Mouse (Mus musculus): ENCODE measurements around the gene C330007P06Rik. TPM values are rescaled to one million over a fixed set of nuclear protein-coding genes. Genes with fewer than 3 reads are reported as not detected.
A peak's percentile ranks its signal among the peaks of the same experiment; 100 is the strongest.
"Not testable (repeated sequence)": the region's sequence is repeated elsewhere in the genome, so short reads cannot be mapped to it uniquely, and the experiment has no call there.

The C330007P06Rik gene
- 30.1 and 33.2 TPM in 2 replicates for polyA plus RNA-seq (2015; fragmentation: Nextera tagmentation; extraction: Ambion mirVana)

DNA sequence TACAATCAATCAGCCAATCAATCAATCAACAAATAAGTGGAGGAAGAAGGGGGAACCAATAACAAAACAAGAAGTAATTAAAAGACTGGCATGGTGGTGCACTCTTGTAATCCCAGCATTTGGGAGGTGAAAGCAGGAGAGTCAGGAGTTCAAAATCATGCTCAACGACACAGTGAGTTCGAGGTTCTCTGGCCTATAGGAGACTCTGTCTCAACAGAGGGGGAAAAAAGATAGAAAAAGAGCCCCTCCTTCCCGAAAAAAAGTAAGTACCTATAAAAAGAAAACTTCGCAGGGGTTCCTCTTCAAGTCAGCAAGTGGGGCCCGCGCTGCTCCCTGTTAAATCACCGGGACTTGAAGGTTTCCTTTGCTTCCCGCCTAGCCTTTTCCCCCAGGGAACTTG, at the start of gene C330007P06Rik, which contains the start of gene Ube2a:
C330007P06Rik (minus strand) TSS at position 347 of the 400 bp plus-strand sequence.
Ube2a (plus strand) TSS at position 136 of the 400 bp plus-strand sequence.
- no peaks in the 10 kb centered on the region for H3K36me3 ChIP-seq
- ATAC-seq (ENCODE audit: insufficient number of reproducible peaks, low FRiP score, low TSS enrichment, low read depth), result no peak
- H3K9ac ChIP-seq, result peak within 1 kb of the TSS; percentile 62
- no peaks in the 10 kb centered on the region for H3K4me1 ChIP-seq
- no peaks in the 10 kb centered on the region for H3K27me3 ChIP-seq
- 7% methylated on average over 8 of the region's 8 CpGs for WGBS
- H3K9me3 ChIP-seq (replicated peaks), result no peaks in the 10 kb centered on the region
- H3K4me2 ChIP-seq (replicated peaks), result peak within 1 kb of the TSS; percentile 49
- peak within 1 kb of the TSS; percentile 80 for H3K27ac ChIP-seq (replicated peaks)
- peak within 1 kb of the TSS; percentile 62 for H3K4me3 ChIP-seq (replicated peaks)

DNA sequence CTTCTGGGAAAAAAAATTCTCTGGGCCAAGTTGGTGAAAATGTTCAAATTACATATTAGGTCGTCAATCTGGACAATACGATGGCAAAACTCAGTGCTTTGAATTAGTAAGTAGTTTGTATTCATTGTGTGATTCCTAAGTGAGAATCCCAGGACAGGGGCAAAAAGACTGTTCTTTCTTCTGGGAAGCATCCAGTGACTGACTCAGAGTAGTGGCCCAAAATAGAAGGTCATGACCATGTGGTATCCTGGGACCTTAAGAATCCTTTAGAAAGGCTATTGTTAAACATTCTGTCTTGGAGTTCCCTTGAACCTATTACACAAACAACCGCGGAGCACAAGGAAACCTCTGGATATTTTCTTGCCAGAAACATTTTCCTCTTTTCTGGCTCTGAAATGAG, 47.4 kb upstream of the C330007P06Rik start:
- Histone ChIP-seq H3K4me3 (replicated peaks) (no peak overlapping the region), H3K9me3 (replicated peaks) (no peaks in the 10 kb centered on the region), H3K27me3 (no peaks in the 10 kb centered on the region), H3K4me1 (no peaks in the 10 kb centered on the region), H3K36me3 (no peaks in the 10 kb centered on the region), H3K9ac (no peak overlapping the region), H3K27ac (replicated peaks) (no peak overlapping the region), H3K4me2 (replicated peaks) (no peak overlapping the region)
- 81% methylated on average over 4 of the region's 4 CpGs for WGBS
- no peak for ATAC-seq (ENCODE audit: insufficient number of reproducible peaks, low FRiP score, low TSS enrichment, low read depth)

DNA sequence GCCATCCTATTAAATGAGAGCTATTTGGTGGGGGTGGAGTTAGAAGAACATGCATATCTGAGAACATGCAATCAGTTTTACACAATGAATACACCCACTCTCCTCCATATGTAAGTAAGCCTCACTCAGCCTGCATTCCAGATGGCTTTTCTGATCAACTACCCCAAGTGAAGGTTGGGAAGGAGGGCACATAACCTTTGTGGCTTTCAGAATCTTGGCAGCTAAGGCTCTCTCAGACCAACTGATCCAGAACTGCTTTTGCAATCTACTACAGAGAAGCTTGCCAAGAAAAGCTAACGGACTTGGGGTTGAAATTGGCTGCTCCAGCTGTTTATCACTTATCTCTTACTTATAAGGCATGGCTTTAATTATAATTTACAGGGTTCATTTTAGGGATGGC, 43.8 kb upstream of the C330007P06Rik start:
- no peak for ATAC-seq (ENCODE audit: insufficient number of reproducible peaks, low FRiP score, low TSS enrichment, low read depth)
- WGBS, result 69% methylated on average over 1 of the region's 1 CpGs
- H3K27me3 ChIP-seq, result no peaks in the 10 kb centered on the region

DNA sequence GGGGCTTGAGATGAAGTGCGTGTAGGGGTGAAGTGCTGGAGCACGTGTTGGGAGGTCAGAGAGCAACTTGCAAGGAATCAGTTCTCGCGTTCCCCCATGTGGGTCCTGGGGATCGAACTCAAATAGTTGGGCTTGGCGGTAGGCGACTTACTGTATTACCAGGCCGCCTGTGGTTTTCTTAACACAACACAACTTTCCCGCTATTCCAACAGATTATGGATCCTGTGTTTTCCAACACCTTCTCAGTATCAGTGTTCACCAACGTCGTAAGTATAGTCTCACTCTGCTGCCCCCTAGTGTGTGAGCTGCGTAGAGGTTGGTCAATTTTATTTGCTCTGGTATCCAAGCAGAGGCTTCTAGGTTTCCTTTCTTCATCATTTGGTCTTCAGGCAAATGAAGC, 37.4 kb upstream of the C330007P06Rik start:
- Histone ChIP-seq H3K27ac (replicated peaks) (no peak overlapping the region), H3K27me3 (no peaks in the 10 kb centered on the region), H3K4me2 (replicated peaks) (no peak overlapping the region), H3K4me3 (replicated peaks) (no peak overlapping the region), H3K36me3 (no peaks in the 10 kb centered on the region), H3K9ac (no peak overlapping the region), H3K4me1 (no peaks in the 10 kb centered on the region), H3K9me3 (replicated peaks) (no peaks in the 10 kb centered on the region)
- WGBS, result 49% methylated on average over 12 of the region's 12 CpGs
- ATAC-seq (ENCODE audit: insufficient number of reproducible peaks, low FRiP score, low TSS enrichment, low read depth), result no peak

More for the DNA sequence above, 43.8 kb upstream of the C330007P06Rik start:
- Histone ChIP-seq H3K9ac (no peak overlapping the region), H3K4me2 (replicated peaks) (no peak overlapping the region), H3K36me3 (no peaks in the 10 kb centered on the region), H3K4me3 (replicated peaks) (no peak overlapping the region), H3K27ac (replicated peaks) (no peak overlapping the region), H3K4me1 (no peaks in the 10 kb centered on the region), H3K9me3 (replicated peaks) (no peaks in the 10 kb centered on the region)

DNA sequence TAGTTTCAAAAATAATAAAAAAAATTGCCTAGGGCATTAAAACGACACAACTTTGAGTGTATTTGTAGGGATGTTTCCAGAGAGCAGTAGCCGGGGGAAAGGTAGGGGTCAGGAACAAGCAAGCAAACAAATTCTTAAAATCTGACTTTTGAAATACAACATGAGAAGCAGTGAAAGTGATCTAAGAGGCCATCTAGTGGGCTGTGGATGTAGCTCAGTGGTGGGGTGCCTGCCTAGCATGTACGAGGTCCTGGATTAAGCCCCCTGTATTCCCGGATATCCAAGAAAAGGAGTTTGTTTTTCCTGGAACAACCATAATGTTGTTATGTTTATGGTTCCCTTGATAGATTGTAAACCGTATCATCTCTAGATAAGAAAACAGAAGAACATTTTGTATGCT, 32.6 kb upstream of the C330007P06Rik start:
- Histone ChIP-seq H3K36me3 (no peaks in the 10 kb centered on the region), H3K9ac (no peak overlapping the region), H3K27me3 (no peaks in the 10 kb centered on the region), H3K4me3 (replicated peaks) (no peak overlapping the region), H3K4me2 (replicated peaks) (no peak overlapping the region), H3K27ac (replicated peaks) (no peak overlapping the region), H3K9me3 (replicated peaks) (no peaks in the 10 kb centered on the region), H3K4me1 (peaks cover 5% of the 10 kb centered on the region; the same call in 1 of the 2 replicates)
- WGBS, result 31% methylated on average over 5 of the region's 5 CpGs
- ATAC-seq (ENCODE audit: insufficient number of reproducible peaks, low FRiP score, low TSS enrichment, low read depth), result no peak

DNA sequence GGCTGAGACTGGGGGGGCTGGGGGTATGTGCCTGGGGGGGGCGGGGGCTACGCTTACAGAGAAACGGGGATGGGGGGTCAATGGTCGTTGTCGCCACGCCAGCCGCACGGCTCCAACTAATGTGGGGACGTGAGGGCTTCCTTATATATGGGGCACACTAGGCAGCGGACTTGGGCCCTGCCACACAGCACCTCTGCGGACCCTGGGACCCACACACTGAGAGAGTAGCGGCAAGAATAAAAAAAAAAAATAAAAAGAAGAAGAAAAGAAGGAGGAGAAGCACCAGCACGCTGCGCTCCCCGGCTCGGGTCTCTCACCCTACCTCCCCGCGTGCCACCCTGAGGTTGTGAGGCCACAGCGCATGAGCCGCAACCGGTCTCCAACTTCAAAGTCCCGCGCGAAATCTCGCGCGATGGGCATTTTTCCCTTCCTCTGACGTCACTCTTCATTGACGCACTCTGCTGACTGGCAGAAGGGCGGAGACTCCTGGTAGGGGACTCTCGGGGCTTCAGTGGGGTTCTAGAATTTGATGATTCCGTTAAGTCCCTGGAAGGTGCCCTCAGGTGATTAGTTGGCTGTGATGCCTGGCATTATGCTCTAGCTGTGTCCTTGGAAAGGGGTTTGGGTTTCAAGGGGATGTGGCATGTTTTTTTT, 29.3 kb upstream of the C330007P06Rik start:
- Histone ChIP-seq H3K4me3 (replicated peaks) (peak overlapping the region; percentile 53), H3K9me3 (replicated peaks) (no peaks in the 10 kb centered on the region), H3K9ac (peak overlapping the region; percentile 23), H3K27me3 (no peaks in the 10 kb centered on the region), H3K27ac (replicated peaks) (peak overlapping the region; percentile 59), H3K4me1 (peaks cover 5% of the 10 kb centered on the region; the same call in 1 of the 2 replicates), H3K4me2 (replicated peaks) (peak overlapping the region; percentile 65), H3K36me3 (no peaks in the 10 kb centered on the region)
- WGBS, result 21% methylated on average over 30 of the region's 32 CpGs
- ATAC-seq (ENCODE audit: insufficient number of reproducible peaks, low FRiP score, low TSS enrichment, low read depth), result peak; percentile 85

DNA sequence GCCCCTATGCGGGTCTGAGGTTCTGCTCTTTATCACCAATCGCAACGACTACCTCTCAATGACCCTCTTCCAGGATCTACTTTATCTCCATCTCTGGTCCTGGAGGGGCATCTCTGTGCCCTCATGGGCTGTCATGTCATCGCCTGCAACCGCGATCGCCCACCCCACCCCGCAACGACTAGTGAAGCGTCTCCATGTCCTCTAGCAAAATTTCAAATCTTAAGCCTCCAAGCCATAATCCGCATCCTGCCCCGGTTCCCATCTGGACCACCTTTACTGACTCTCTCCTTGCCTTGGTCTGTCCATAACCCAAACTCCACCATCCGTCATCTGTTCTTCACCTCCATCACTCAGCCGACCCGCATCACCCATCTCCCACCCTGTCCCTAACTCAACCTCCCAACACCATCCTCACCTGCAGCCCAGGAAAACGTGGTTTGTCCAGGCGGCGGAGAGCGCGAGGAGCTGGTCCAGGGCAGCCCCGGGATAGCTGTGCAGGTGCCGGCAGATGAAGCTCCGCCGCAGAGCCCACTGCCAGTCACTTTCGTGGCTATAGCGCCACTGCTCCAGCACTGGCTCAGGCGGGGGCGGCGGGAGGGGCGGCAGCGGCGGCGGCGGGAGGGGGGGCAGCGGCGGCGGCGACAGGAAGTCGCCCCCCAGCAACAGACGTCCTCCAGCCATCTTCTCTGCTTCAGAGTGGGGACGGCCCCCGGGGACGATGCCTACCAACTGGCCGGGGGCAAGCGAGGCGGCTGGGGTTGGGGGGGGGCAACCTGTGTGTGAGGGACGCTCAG, 28.6 kb upstream of the C330007P06Rik start, which contains the start of gene Nkrf:
Nkrf (minus strand) TSS at position 579 of the 794 bp plus-strand sequence.
- peak within 1 kb of the TSS; percentile 65 for H3K4me2 ChIP-seq (replicated peaks)
- no peaks in the 10 kb centered on the region for H3K27me3 ChIP-seq
- peak; percentile 83 for ATAC-seq (ENCODE audit: insufficient number of reproducible peaks, low FRiP score, low TSS enrichment, low read depth)
- no peaks in the 10 kb centered on the region for H3K9me3 ChIP-seq (replicated peaks)
- no peaks in the 10 kb centered on the region for H3K36me3 ChIP-seq
- H3K9ac ChIP-seq, result peak within 1 kb of the TSS; percentile 23
- peak within 1 kb of the TSS; percentile 53 for H3K4me3 ChIP-seq (replicated peaks)
- peaks cover 5% of the 10 kb centered on the region; the same call in 1 of the 2 replicates for H3K4me1 ChIP-seq
- H3K27ac ChIP-seq (replicated peaks), result peak within 1 kb of the TSS; percentile 59
- 17% methylated on average over 34 of the region's 47 CpGs for WGBS

DNA sequence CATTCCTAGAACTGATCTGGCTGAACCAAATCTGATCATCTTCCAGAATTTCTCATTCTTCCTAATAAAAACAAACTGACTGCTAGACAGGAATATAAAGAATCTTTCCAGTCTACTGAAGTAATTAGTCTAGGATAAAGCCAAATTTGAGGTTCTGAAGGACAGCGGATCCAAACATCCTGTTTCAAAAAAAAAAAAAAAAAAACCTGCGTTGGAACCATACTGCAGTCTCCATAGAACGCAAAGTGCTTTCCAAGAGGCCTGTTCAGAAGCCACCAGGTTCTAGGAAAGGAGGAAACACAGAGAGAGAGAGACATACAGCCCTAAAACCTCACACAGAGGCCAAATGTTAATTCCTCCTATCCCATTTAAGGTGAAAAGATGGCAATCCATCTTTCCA, 27.7 kb upstream of the C330007P06Rik start:
- H3K27ac ChIP-seq (replicated peaks), result no peak overlapping the region
- H3K9me3 ChIP-seq (replicated peaks), result no peaks in the 10 kb centered on the region
- H3K9ac ChIP-seq, result no peak overlapping the region
- H3K4me3 ChIP-seq (replicated peaks), result peak overlapping the region; percentile 53; the same call in 1 of the 2 replicates
- no peak for ATAC-seq (ENCODE audit: insufficient number of reproducible peaks, low FRiP score, low TSS enrichment, low read depth)
- peak overlapping the region; percentile 65 for H3K4me2 ChIP-seq (replicated peaks)
- 40% methylated on average over 3 of the region's 3 CpGs for WGBS
- no peaks in the 10 kb centered on the region for H3K36me3 ChIP-seq
- H3K27me3 ChIP-seq, result no peaks in the 10 kb centered on the region
- peaks cover 5% of the 10 kb centered on the region; the same call in 1 of the 2 replicates for H3K4me1 ChIP-seq

DNA sequence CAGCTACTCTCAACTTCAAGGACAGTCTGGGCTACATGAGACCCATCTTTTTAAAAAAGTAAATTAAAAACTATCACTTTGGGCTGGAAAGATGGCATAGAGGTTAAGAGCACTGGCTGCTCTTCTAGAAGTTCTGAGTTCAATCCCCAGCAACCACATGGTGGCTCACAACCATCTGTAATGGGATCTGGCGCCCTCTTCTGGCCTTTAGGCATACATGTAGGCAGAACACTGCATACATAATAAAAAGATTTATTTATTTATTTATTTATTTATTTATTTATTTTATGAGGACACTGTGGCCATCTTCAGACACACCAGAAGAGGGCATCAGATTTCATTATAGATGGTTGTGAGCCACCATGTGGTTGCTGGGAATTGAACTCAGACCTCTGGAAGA, 25.0 kb upstream of the C330007P06Rik start:
- H3K27ac ChIP-seq (replicated peaks); H3K4me3 ChIP-seq (replicated peaks); H3K4me2 ChIP-seq (replicated peaks); H3K27me3 ChIP-seq; H3K4me1 ChIP-seq; H3K9ac ChIP-seq; H3K9me3 ChIP-seq (replicated peaks); H3K36me3 ChIP-seq; ATAC-seq (ENCODE audit: insufficient number of reproducible peaks, low FRiP score, low TSS enrichment, low read depth): not testable (repeated sequence)
- WGBS, result 33% methylated on average over 1 of the region's 1 CpGs

DNA sequence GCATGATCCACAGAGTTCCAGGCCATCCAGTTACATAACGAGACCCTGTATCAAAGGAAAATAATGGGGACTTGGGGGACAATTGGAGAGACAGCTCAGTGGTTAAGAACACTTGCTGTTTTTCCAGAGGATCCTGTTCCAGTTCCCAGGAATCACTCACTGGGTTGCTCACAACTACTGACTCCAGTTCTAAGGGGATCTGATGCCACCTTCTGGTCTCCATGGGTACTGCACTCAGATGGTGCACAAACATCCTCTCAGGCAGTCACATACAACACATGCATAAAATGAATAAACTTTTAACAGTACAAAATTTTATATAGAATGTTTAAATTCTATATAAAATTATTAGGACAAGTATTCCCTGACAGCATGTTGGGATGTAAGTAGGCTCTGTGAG, 10.8 kb upstream of the C330007P06Rik start:
- WGBS, result 73% methylated on average over 1 of the region's 1 CpGs
- no peak overlapping the region for H3K4me2 ChIP-seq (replicated peaks)
- ATAC-seq (ENCODE audit: insufficient number of reproducible peaks, low FRiP score, low TSS enrichment, low read depth), result no peak

DNA sequence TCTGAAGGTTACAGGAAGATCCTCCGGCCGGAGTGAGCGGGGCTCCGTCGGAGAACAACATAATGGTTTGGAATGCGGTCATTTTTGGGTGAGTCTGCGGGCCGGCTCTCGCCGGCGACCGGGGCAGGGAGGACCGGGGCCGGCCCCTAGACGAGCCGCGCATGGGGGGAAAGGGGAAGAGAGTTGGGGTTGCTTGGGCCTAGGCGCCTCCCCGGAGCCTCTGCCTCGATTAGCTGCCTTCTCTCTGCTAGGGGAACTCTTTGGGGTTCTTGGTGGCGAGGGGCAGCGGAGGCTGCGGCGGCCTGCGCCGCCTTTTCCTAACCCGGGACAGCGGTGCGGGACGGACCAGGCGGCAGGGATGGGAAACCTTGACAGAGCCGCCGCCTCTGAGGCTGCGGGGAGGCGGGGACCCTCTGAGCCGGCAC, 805 bp upstream of the C330007P06Rik start:
- Histone ChIP-seq H3K36me3 (no peaks in the 10 kb centered on the region), H3K9ac (peak overlapping the region; percentile 62), H3K27me3 (no peaks in the 10 kb centered on the region), H3K9me3 (replicated peaks) (no peaks in the 10 kb centered on the region), H3K4me2 (replicated peaks) (peak overlapping the region; percentile 49), H3K27ac (replicated peaks) (peak overlapping the region; percentile 80), H3K4me1 (no peaks in the 10 kb centered on the region), H3K4me3 (replicated peaks) (peak overlapping the region; percentile 62)
- 9% methylated on average over 36 of the region's 36 CpGs for WGBS
- no peak for ATAC-seq (ENCODE audit: insufficient number of reproducible peaks, low FRiP score, low TSS enrichment, low read depth)

More for the DNA sequence above, 10.8 kb upstream of the C330007P06Rik start:
- no peaks in the 10 kb centered on the region for H3K4me1 ChIP-seq
- no peak overlapping the region for H3K27ac ChIP-seq (replicated peaks)
- H3K4me3 ChIP-seq (replicated peaks), result no peak overlapping the region
- H3K36me3 ChIP-seq, result peaks cover 5% of the 10 kb centered on the region; the same call in 1 of the 2 replicates
- no peaks in the 10 kb centered on the region for H3K9me3 ChIP-seq (replicated peaks)
- no peak overlapping the region for H3K9ac ChIP-seq
- no peaks in the 10 kb centered on the region for H3K27me3 ChIP-seq
